Mouse (Mus musculus): ENCODE measurements at regions not wholly inside any gene's neighbourhood (a gene's known extent, or its start where the extent isn't known, plus 50 kb on each side); places are given as distances from the start of the nearest gene placed in this dataset.
"Not testable (repeated sequence)": the region's sequence is repeated elsewhere in the genome, so short reads cannot be mapped to it uniquely, and the experiment has no call there.

GRCm38 (mm10) chr3:128413481-128413880, 517.4 kb upstream of the Fam241a start:
- no peak for DNase-seq

- DNase-seq: no peak
These were observed 516.0 kb upstream of the Fam241a start for GRCm38 (mm10) chr3:128412157-128412556.

GRCm38 (mm10) chr3:128394805-128395204, 498.7 kb upstream of the Fam241a start:
- DNase-seq: no peak

- DNase-seq: no peak
These were observed 484.5 kb upstream of the Fam241a start for GRCm38 (mm10) chr3:128380579-128380978.

GRCm38 (mm10) chr3:128369521-128370127, 473.5 kb upstream of the Fam241a start:
- DNase-seq: no peak

GRCm38 (mm10) chr3:128362310-128362709, 466.2 kb upstream of the Fam241a start:
- no peak for DNase-seq

GRCm38 (mm10) chr3:128349123-128349522, 453.0 kb upstream of the Fam241a start:
- DNase-seq: not testable (repeated sequence)

- DNase-seq: no peak
These were observed 451.9 kb upstream of the Fam241a start for GRCm38 (mm10) chr3:128347782-128348574.

- no peak for DNase-seq
These were observed 441.4 kb upstream of the Fam241a start for GRCm38 (mm10) chr3:128337508-128337907.

- DNase-seq: peak; percentile 3 to 31
These were observed 440.9 kb upstream of the Fam241a start for GRCm38 (mm10) chr3:128337031-128337430.

- no peak for DNase-seq
These were observed 431.6 kb upstream of the Fam241a start for GRCm38 (mm10) chr3:128327677-128328076.

GRCm38 (mm10) chr3:128301312-128301711, 405.2 kb upstream of the Fam241a start:
- DNase-seq: no peak

- no peak for DNase-seq
These were observed 402.0 kb upstream of the Fam241a start for GRCm38 (mm10) chr3:128298110-128298509.

GRCm38 (mm10) chr3:128287846-128288245, 391.7 kb upstream of the Fam241a start:
- DNase-seq: no peak

GRCm38 (mm10) chr3:128285214-128285613, 389.1 kb upstream of the Fam241a start:
- DNase-seq: no peak

- DNase-seq: no peak
These were observed 384.5 kb upstream of the Fam241a start for GRCm38 (mm10) chr3:128280626-128281025.

GRCm38 (mm10) chr3:128270576-128270975, 374.5 kb upstream of the Fam241a start:
- no peak for DNase-seq

GRCm38 (mm10) chr3:128261208-128261607, 365.1 kb upstream of the Fam241a start:
- DNase-seq: no peak

GRCm38 (mm10) chr3:128247816-128248215, 351.7 kb upstream of the Fam241a start:
- DNase-seq: no peak

- DNase-seq: no peak
These were observed 343.8 kb upstream of the Fam241a start for GRCm38 (mm10) chr3:128239813-128240421.

GRCm38 (mm10) chr3:128230390-128230789, 334.3 kb upstream of the Fam241a start:
- DNase-seq: no peak

- no peak for DNase-seq
These were observed 330.9 kb upstream of the Fam241a start for GRCm38 (mm10) chr3:128226930-128227585.

- DNase-seq: no peak
These were observed 330.4 kb upstream of the Fam241a start for GRCm38 (mm10) chr3:128226503-128226902.

All from lung, adult 18-20 months (tissue).